Comparison of ENCODE assay signal across 37 mouse cellular contexts in the genomic region with DNA sequence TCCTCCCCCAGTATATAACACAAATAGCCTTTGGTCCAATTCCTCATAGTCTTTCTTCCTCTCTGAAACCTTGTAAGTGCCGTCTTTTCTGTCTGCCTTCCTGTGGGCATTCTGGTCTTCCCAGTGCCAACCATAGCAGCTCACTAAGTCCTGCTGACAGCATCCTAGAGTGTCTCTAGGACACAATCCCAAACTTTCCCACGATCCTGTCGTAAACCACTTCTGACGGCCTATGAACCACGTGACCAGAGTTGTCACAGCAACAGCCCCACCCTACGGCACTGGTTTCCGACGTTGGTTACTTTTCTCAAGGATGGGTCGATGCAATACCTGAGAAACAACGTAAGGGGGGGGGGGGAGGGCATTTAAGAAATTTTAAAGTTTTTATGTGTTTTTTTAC. TPM values are rescaled to one million over a fixed set of nuclear protein-coding genes. Genes with fewer than 3 reads are reported as not detected.
DNase-seq lines count a peak whose midpoint lies in the region; ATAC-seq lines count a peak whose summit lies in the region.
"Had no signal": no experiment of that assay in that cellular context is flagged by ENCODE, and none has a peak within 500 bp of the region (broad histone marks: within the 10 kb centered on the region; RNA-seq: fewer than 3 reads in every experiment).

A gene (plus strand): TSS at position 301 of the 400 bp plus-strand sequence.

- no peak within 1 kb of the TSS for H3K27ac ChIP-seq in midbrain, embryonic 11.5 days (ENCODE audit: low read depth, low read length)
- no peak within 1 kb of the TSS for H3K27ac ChIP-seq in midbrain, embryonic 14.5 days (replicated peaks; ENCODE audit: low read depth, low read length)
- H3K27ac ChIP-seq in limb, embryonic 10.5 days: 0 out of 2 replicates have a peak within 1 kb of the TSS, but pooled peaks have one; percentile 20
- H3K27ac ChIP-seq: forebrain, embryonic 10.5 days; forebrain, embryonic 15.5 days; hindbrain, embryonic 14.5 days; hindbrain, postnatal 0 days had no signal

- H3K4me2 ChIP-seq in midbrain, embryonic 11.5 days: no peak within 1 kb of the TSS
- H3K4me2 ChIP-seq in midbrain, embryonic 14.5 days (ENCODE audit: low read length): no peak within 1 kb of the TSS
- H3K4me2 ChIP-seq: forebrain, embryonic 15.5 days; heart, embryonic 11.5 days; hindbrain, embryonic 14.5 days had no signal

- H3K4me1 ChIP-seq in midbrain, embryonic 11.5 days (ENCODE audit: control insufficient read depth, insufficient read depth, low read length): no peaks in the 10 kb centered on the region
- H3K4me1 ChIP-seq in midbrain, embryonic 14.5 days (ENCODE audit: control insufficient read depth, insufficient read depth, low read length): no peaks in the 10 kb centered on the region
- H3K4me1 ChIP-seq in limb, embryonic 10.5 days: peaks cover 33% of the 10 kb centered on the region
- H3K4me1 ChIP-seq: forebrain, embryonic 15.5 days had no signal

- peak; percentile 35 for DNase-seq in midbrain, embryonic 11.5 days (ENCODE audit: low spot score, missing footprints)
- no peak for DNase-seq in midbrain, embryonic 14.5 days
- DNase-seq in ES-CJ7 (ENCODE audit: low read depth, low spot score): peak; percentile 38
- DNase-seq in ZHBTc4 (ENCODE audit: low read depth, low spot score): peak; percentile 40
- no peak for DNase-seq in limb, embryonic 10.5 days (ENCODE audit: low spot score)
- no peak for DNase-seq in retina, embryonic 14.5 days (ENCODE audit: low spot score)
- DNase-seq in embryo, embryonic 9.5 days (ENCODE audit: extremely low spot score): no peak
- DNase-seq in adrenal gland, adult 18-20 months (ENCODE audit: low spot score in 2 of 2): no peak
- DNase-seq: adrenal gland, adult 2 months; adrenal gland, postnatal 14 days; cerebellum, adult 11 months; cerebellum, adult 2 months; cerebellum, adult 9-11 months; cerebellum, postnatal 25 days; embryo, embryonic 11 days; gastrocnemius, postnatal 10 days; gastrocnemius, postnatal 36 days; heart, postnatal 14 days; heart, postnatal 4 days had no signal

- no peak for ATAC-seq in midbrain, embryonic 11.5 days (ENCODE audit: low FRiP score)
- no peak for ATAC-seq in midbrain, embryonic 14.5 days (ENCODE audit: low FRiP score, low TSS enrichment)
- ATAC-seq: CD4-positive, CD25-positive, alpha-beta regulatory T cell, adult 4 months; forebrain, embryonic 15.5 days; hindbrain, postnatal 0 days; inflammation-experienced regulatory T-cells, adult 6 months; intestine, embryonic 16.5 days had no signal

- no peak within 1 kb of the TSS for H3K9ac ChIP-seq in midbrain, embryonic 11.5 days (ENCODE audit: low read length)
- H3K9ac ChIP-seq in midbrain, embryonic 14.5 days (replicated peaks; ENCODE audit: low read length): no peak within 1 kb of the TSS
- H3K9ac ChIP-seq: forebrain, embryonic 15.5 days; hindbrain, embryonic 14.5 days had no signal

- 85% methylated on average over 10 of the region's 10 CpGs for WGBS in midbrain, embryonic 11.5 days
- WGBS in midbrain, embryonic 14.5 days: 86% methylated on average over 10 of the region's 10 CpGs
- 81% methylated on average over 10 of the region's 10 CpGs for WGBS in limb, embryonic 10.5 days

- H3K36me3 ChIP-seq in midbrain, embryonic 11.5 days (ENCODE audit: control insufficient read depth, insufficient read depth, low read length): no peaks in the 10 kb centered on the region
- no peaks in the 10 kb centered on the region for H3K36me3 ChIP-seq in midbrain, embryonic 14.5 days (ENCODE audit: control insufficient read depth, insufficient read depth, low read length)
- H3K36me3 ChIP-seq in limb, embryonic 10.5 days: no peaks in the 10 kb centered on the region
- H3K36me3 ChIP-seq: forebrain, embryonic 10.5 days; forebrain, embryonic 15.5 days; G1E had no signal

- no peaks in the 10 kb centered on the region for H3K27me3 ChIP-seq in midbrain, embryonic 11.5 days (ENCODE audit: control insufficient read depth, insufficient read depth, low read length)
- H3K27me3 ChIP-seq in midbrain, embryonic 14.5 days (ENCODE audit: control insufficient read depth, insufficient read depth, low read length): no peaks in the 10 kb centered on the region
- H3K27me3 ChIP-seq in limb, embryonic 10.5 days (ENCODE audit: low read depth, poor library complexity, severe bottlenecking): no peaks in the 10 kb centered on the region
- H3K27me3 ChIP-seq: forebrain, embryonic 15.5 days had no signal

- H3K4me3 ChIP-seq in midbrain, embryonic 11.5 days (ENCODE audit: low read depth, low read length): no peak within 1 kb of the TSS
- no peak within 1 kb of the TSS for H3K4me3 ChIP-seq in midbrain, embryonic 14.5 days (replicated peaks; ENCODE audit: low read depth, low read length)
- H3K4me3 ChIP-seq in limb, embryonic 10.5 days: no peak within 1 kb of the TSS
- H3K4me3 ChIP-seq: forebrain, embryonic 10.5 days; forebrain, embryonic 15.5 days had no signal

- H3K9me3 ChIP-seq in midbrain, embryonic 11.5 days (ENCODE audit: control insufficient read depth, low read length): no peaks in the 10 kb centered on the region
- no peaks in the 10 kb centered on the region for H3K9me3 ChIP-seq in midbrain, embryonic 14.5 days (ENCODE audit: control insufficient read depth, low read length)
- H3K9me3 ChIP-seq in limb, embryonic 10.5 days (replicated peaks): no peaks in the 10 kb centered on the region
- H3K9me3 ChIP-seq: forebrain, embryonic 10.5 days; forebrain, embryonic 15.5 days; G1E had no signal

RNA-seq across cellular contexts. Expression of the gene that starts here (rescaled TPM):
- polyA plus RNA-seq in midbrain, embryonic 11.5 days (2014; fragmentation: Nextera tagmentation; extraction: Ambion mirVana): not detected in 2 replicates
- polyA plus RNA-seq in midbrain, embryonic 14.5 days (2014; fragmentation: Nextera tagmentation; extraction: Ambion mirVana): not detected in 2 replicates
- polyA plus RNA-seq in limb, embryonic 10.5 days (2016; fragmentation: Nextera tagmentation; extraction: Ambion mirVana): not detected in 2 replicates
- not detected for total RNA-seq in adrenal gland, adult 18-20 months (2021)
- total RNA-seq: adrenal gland, adult 2 months; adrenal gland, postnatal 14 days; adrenal gland, postnatal 4 days; G1E; gastrocnemius, adult 18-20 months; gastrocnemius, postnatal 10 days; gastrocnemius, postnatal 36 days; heart, adult 8-10 months; heart, postnatal 14 days; heart, postnatal 4 days; hindbrain, postnatal 0 days had no signal
- polyA plus RNA-seq: adrenal gland, adult 2 months; C2C12; CD4-positive, CD25-positive, alpha-beta regulatory T cell, adult 4 months; cerebellum, adult 2 months; cortical plate, adult 2 months; embryonic facial prominence, embryonic 11.5 days; embryonic facial prominence, embryonic 14.5 days; forebrain, embryonic 10.5 days; forebrain, embryonic 15.5 days; G1E; heart, embryonic 11.5 days; heart, embryonic 14.5 days; hindbrain, embryonic 11.5 days; hindbrain, embryonic 14.5 days; hindbrain, postnatal 0 days; inflammation-experienced regulatory T-cells, adult 6 months; intestine, embryonic 16.5 days had no signal

Comparison
In these comparisons a context has a peak if more than half of its experiments do, and no peak if none do; other contexts are left out.
1. Peak in DNase-seq in midbrain, embryonic 11.5 days; RNA of the gene not detected or under 1 TPM.
2. DNase-seq: peak in ES-CJ7 (single experiment) and ZHBTc4 (single experiment); none in midbrain, embryonic 14.5 days (single experiment), limb, embryonic 10.5 days (single experiment), retina, embryonic 14.5 days (single experiment), embryo, embryonic 9.5 days (single experiment) and adrenal gland, adult 18-20 months (0 of 2).